ENCODE assay signal across 11 mouse cellular contexts in the genomic region with DNA sequence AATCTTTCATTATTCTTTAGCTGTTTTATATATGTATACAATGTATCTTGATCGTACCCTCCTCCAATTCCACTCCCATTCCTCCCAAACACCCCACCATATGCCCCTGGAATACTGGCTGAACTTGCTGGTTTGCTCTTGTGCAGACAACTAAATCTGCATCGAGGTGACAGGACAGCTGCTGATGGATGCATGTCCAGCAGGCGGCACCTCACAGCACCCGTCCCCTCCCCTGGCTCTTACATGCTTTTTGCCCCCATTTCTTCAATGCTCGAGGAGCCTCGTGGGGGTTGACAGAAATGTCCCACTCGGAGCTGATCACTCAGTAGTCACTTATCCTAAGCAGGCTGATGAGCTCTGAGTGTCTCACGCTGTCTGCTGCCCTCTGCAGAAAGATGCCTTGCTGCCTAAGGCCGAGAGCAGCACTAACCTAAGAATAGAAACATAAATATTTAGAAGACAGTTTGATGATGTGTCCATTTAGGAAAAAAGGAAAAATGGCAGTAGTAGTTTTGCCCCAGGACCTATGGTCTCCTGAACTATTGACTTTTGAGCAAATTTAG. TPM values are rescaled to one million over a fixed set of nuclear protein-coding genes. Genes with fewer than 3 reads are reported as not detected.
A peak's percentile ranks its signal among the peaks of the same experiment; 100 is the strongest.
DNase-seq lines count a peak whose midpoint lies in the region; ATAC-seq and TF ChIP-seq lines count a peak whose summit lies in the region.
"Had no signal": no experiment of that assay in that cellular context is flagged by ENCODE, and none has a peak within 500 bp of the region (broad histone marks: within the 10 kb centered on the region; RNA-seq: fewer than 3 reads in every experiment).

No protein-coding gene starts in this region.

- no peaks in the 10 kb centered on the region for H3K36me3 ChIP-seq in embryonic facial prominence, embryonic 14.5 days (ENCODE audit: control insufficient read depth, insufficient read depth, low read length)
- no peaks in the 10 kb centered on the region for H3K36me3 ChIP-seq in embryonic facial prominence, embryonic 10.5 days (replicated peaks)
- H3K36me3 ChIP-seq in midbrain, postnatal 0 days (ENCODE audit: insufficient read depth, low read length), result no peaks in the 10 kb centered on the region
- H3K36me3 ChIP-seq in midbrain, embryonic 16.5 days (ENCODE audit: control insufficient read depth, insufficient read depth, low read length), result no peaks in the 10 kb centered on the region
- H3K36me3 ChIP-seq in heart, embryonic 15.5 days, result no peaks in the 10 kb centered on the region
- H3K36me3 ChIP-seq in stomach, embryonic 16.5 days (ENCODE audit: control insufficient read depth, insufficient read depth, low read length), result no peaks in the 10 kb centered on the region
- H3K36me3 ChIP-seq: neural tube, embryonic 13.5 days had no signal

- H3K4me3 ChIP-seq in embryonic facial prominence, embryonic 14.5 days (ENCODE audit: low read depth, low read length), result no peak overlapping the region
- H3K4me3 ChIP-seq in embryonic facial prominence, embryonic 10.5 days, result no peak overlapping the region
- H3K4me3 ChIP-seq in midbrain, postnatal 0 days (ENCODE audit: low read depth, low read length), result no peak overlapping the region
- no peak overlapping the region for H3K4me3 ChIP-seq in midbrain, embryonic 16.5 days (ENCODE audit: low read depth, low read length)
- H3K4me3 ChIP-seq in heart, embryonic 15.5 days, result no peak overlapping the region
- no peak overlapping the region for H3K4me3 ChIP-seq in stomach, embryonic 16.5 days (replicated peaks; ENCODE audit: low read length)
- H3K4me3 ChIP-seq: erythroblast, embryonic 14.5 days; neural tube, embryonic 13.5 days had no signal

- H3K9me3 ChIP-seq in embryonic facial prominence, embryonic 14.5 days (ENCODE audit: control insufficient read depth, low read length), result no peaks in the 10 kb centered on the region
- no peaks in the 10 kb centered on the region for H3K9me3 ChIP-seq in embryonic facial prominence, embryonic 10.5 days
- H3K9me3 ChIP-seq in midbrain, postnatal 0 days (ENCODE audit: low read length), result no peaks in the 10 kb centered on the region
- H3K9me3 ChIP-seq in midbrain, embryonic 16.5 days (replicated peaks; ENCODE audit: control insufficient read depth, low read length, poor library complexity, severe bottlenecking), result no peaks in the 10 kb centered on the region
- H3K9me3 ChIP-seq in heart, embryonic 15.5 days (replicated peaks), result no peaks in the 10 kb centered on the region
- H3K9me3 ChIP-seq in stomach, embryonic 16.5 days (replicated peaks; ENCODE audit: control insufficient read depth, low read length), result no peaks in the 10 kb centered on the region
- H3K9me3 ChIP-seq: neural tube, embryonic 13.5 days had no signal

- H3K27me3 ChIP-seq in embryonic facial prominence, embryonic 14.5 days (replicated peaks; ENCODE audit: control insufficient read depth, insufficient read depth, low read length), result no peaks in the 10 kb centered on the region
- H3K27me3 ChIP-seq in embryonic facial prominence, embryonic 10.5 days (replicated peaks; ENCODE audit: low read depth, poor library complexity, severe bottlenecking), result no peaks in the 10 kb centered on the region
- no peaks in the 10 kb centered on the region for H3K27me3 ChIP-seq in midbrain, postnatal 0 days (ENCODE audit: insufficient read depth, low read length)
- H3K27me3 ChIP-seq in midbrain, embryonic 16.5 days (ENCODE audit: control insufficient read depth, insufficient read depth, low read depth, low read length), result no peaks in the 10 kb centered on the region
- H3K27me3 ChIP-seq in heart, embryonic 15.5 days, result no peaks in the 10 kb centered on the region
- H3K27me3 ChIP-seq in stomach, embryonic 16.5 days (ENCODE audit: control insufficient read depth, insufficient read depth, low read length), result no peaks in the 10 kb centered on the region
- H3K27me3 ChIP-seq: neural tube, embryonic 13.5 days had no signal

- H3K4me1 ChIP-seq in embryonic facial prominence, embryonic 14.5 days (ENCODE audit: control insufficient read depth, insufficient read depth, low read length), result no peaks in the 10 kb centered on the region
- peaks cover 1% of the 10 kb centered on the region; the same call in 1 of the 2 replicates for H3K4me1 ChIP-seq in embryonic facial prominence, embryonic 10.5 days
- H3K4me1 ChIP-seq in midbrain, postnatal 0 days (ENCODE audit: insufficient read depth, low read length), result no peaks in the 10 kb centered on the region
- no peaks in the 10 kb centered on the region for H3K4me1 ChIP-seq in midbrain, embryonic 16.5 days (ENCODE audit: control insufficient read depth, insufficient read depth, low read length)
- peaks cover 7% of the 10 kb centered on the region for H3K4me1 ChIP-seq in heart, embryonic 15.5 days (replicated peaks)
- no peaks in the 10 kb centered on the region for H3K4me1 ChIP-seq in stomach, embryonic 16.5 days (ENCODE audit: control insufficient read depth, insufficient read depth, low read length)
- H3K4me1 ChIP-seq: neural tube, embryonic 13.5 days had no signal

- WGBS in embryonic facial prominence, embryonic 14.5 days, result 44% methylated on average over 9 of the region's 9 CpGs
- 49% methylated on average over 9 of the region's 9 CpGs for WGBS in embryonic facial prominence, embryonic 10.5 days
- WGBS in midbrain, postnatal 0 days, result 57% methylated on average over 9 of the region's 9 CpGs
- 47% methylated on average over 9 of the region's 9 CpGs for WGBS in midbrain, embryonic 16.5 days
- 20% methylated on average over 9 of the region's 9 CpGs for WGBS in heart, embryonic 15.5 days
- WGBS in stomach, embryonic 16.5 days, result 27% methylated on average over 9 of the region's 9 CpGs

- no peak for ATAC-seq in embryonic facial prominence, embryonic 14.5 days (ENCODE audit: low read depth)
- ATAC-seq in midbrain, postnatal 0 days (ENCODE audit: low FRiP score), result no peak
- no peak for ATAC-seq in midbrain, embryonic 16.5 days
- ATAC-seq in heart, embryonic 15.5 days (replicated peaks; ENCODE audit: insufficient number of reproducible peaks, insufficient read depth, low FRiP score, low read depth), result no peak
- no peak for ATAC-seq in stomach, embryonic 16.5 days (ENCODE audit: insufficient read depth, low FRiP score)

- peak; percentile 10 for DNase-seq in embryonic facial prominence, embryonic 14.5 days (ENCODE audit: low spot score)
- DNase-seq in embryonic facial prominence, embryonic 10.5 days (ENCODE audit: low spot score), result no peak
- DNase-seq in midbrain, postnatal 0 days (ENCODE audit: low spot score), result peak; percentile 24
- DNase-seq in ovary, postnatal 10 days (ENCODE audit: low spot score), result no peak
- no peak for DNase-seq in ovary, adult 18-20 months (ENCODE audit: low spot score)
- DNase-seq: layer of hippocampus, postnatal 36 days had no signal

- no peak overlapping the region for H3K4me2 ChIP-seq in embryonic facial prominence, embryonic 14.5 days (ENCODE audit: low read depth, low read length)
- H3K4me2 ChIP-seq in midbrain, postnatal 0 days (ENCODE audit: low read depth, low read length, poor library complexity, severe bottlenecking), result no peak overlapping the region
- H3K4me2 ChIP-seq in midbrain, embryonic 16.5 days (ENCODE audit: low read length), result no peak overlapping the region
- H3K4me2 ChIP-seq in heart, embryonic 15.5 days, result peak overlapping the region; percentile 34
- H3K4me2 ChIP-seq in stomach, embryonic 16.5 days (ENCODE audit: low read depth, low read length), result peak overlapping the region; percentile 8; the same call in 1 of the 2 replicates
- H3K4me2 ChIP-seq: neural tube, embryonic 13.5 days had no signal

- H3K9ac ChIP-seq in embryonic facial prominence, embryonic 14.5 days (ENCODE audit: low read depth, low read length), result no peak overlapping the region
- H3K9ac ChIP-seq in midbrain, postnatal 0 days (replicated peaks; ENCODE audit: low read length, poor library complexity, severe bottlenecking), result no peak overlapping the region
- no peak overlapping the region for H3K9ac ChIP-seq in midbrain, embryonic 16.5 days (ENCODE audit: low read depth, low read length)
- no peak overlapping the region for H3K9ac ChIP-seq in heart, embryonic 15.5 days
- no peak overlapping the region for H3K9ac ChIP-seq in stomach, embryonic 16.5 days (ENCODE audit: low read length)
- H3K9ac ChIP-seq: neural tube, embryonic 13.5 days had no signal

- peak; percentile 31 for TF ChIP-seq CTCF in midbrain, postnatal 0 days (IDR thresholded peaks at IDR 0.05)

- H3K27ac ChIP-seq in embryonic facial prominence, embryonic 14.5 days (replicated peaks; ENCODE audit: low read depth, low read length), result no peak overlapping the region
- no peak overlapping the region for H3K27ac ChIP-seq in embryonic facial prominence, embryonic 10.5 days (replicated peaks)
- H3K27ac ChIP-seq in midbrain, postnatal 0 days (ENCODE audit: low read depth, low read length), result no peak overlapping the region
- no peak overlapping the region for H3K27ac ChIP-seq in midbrain, embryonic 16.5 days (ENCODE audit: low read length)
- H3K27ac ChIP-seq in heart, embryonic 15.5 days, result no peak overlapping the region
- no peak overlapping the region for H3K27ac ChIP-seq in stomach, embryonic 16.5 days (ENCODE audit: low read length)
- H3K27ac ChIP-seq: neural tube, embryonic 13.5 days had no signal

RNA-seq across cellular contexts. Expression of gene Dhrs7, which starts 30.3 kb away (rescaled TPM):
- 37.3 and 44.6 TPM in 2 replicates for polyA plus RNA-seq in embryonic facial prominence, embryonic 14.5 days (2014; fragmentation: Nextera tagmentation; extraction: Ambion mirVana)
- polyA plus RNA-seq in embryonic facial prominence, embryonic 10.5 days (2016; fragmentation: Nextera tagmentation; extraction: Ambion mirVana), result 7.6 and 9.3 TPM in 2 replicates
- 10.5 and 12.3 TPM in 2 replicates for total RNA-seq in midbrain, postnatal 0 days (2014; rRNA removed)
- polyA plus RNA-seq in midbrain, postnatal 0 days (2015; fragmentation: Nextera tagmentation; extraction: Ambion mirVana), result 26.3 and 28.5 TPM in 2 replicates
- polyA plus RNA-seq in midbrain, embryonic 16.5 days (2015; fragmentation: Nextera tagmentation; extraction: Ambion mirVana), result 12.3 and 16.6 TPM in 2 replicates
- 74.7 and 82.9 TPM in 2 replicates for polyA plus RNA-seq in heart, embryonic 15.5 days (2015; fragmentation: Nextera tagmentation; extraction: Ambion mirVana)
- polyA plus RNA-seq in stomach, embryonic 16.5 days (2015; fragmentation: Nextera tagmentation; extraction: Ambion mirVana), result 66.2 and 68.3 TPM in 2 replicates
- polyA plus RNA-seq: erythroblast, embryonic 14.5 days had no signal

RNA-seq across cellular contexts. Expression of gene Gm4756, which starts 45.5 kb away (rescaled TPM):
- polyA plus RNA-seq in embryonic facial prominence, embryonic 14.5 days (2014; fragmentation: Nextera tagmentation; extraction: Ambion mirVana), result not detected in 2 replicates
- polyA plus RNA-seq in embryonic facial prominence, embryonic 10.5 days (2016; fragmentation: Nextera tagmentation; extraction: Ambion mirVana), result not detected in 2 replicates
- total RNA-seq in midbrain, postnatal 0 days (2014; rRNA removed), result not detected in 2 replicates
- polyA plus RNA-seq in midbrain, postnatal 0 days (2015; fragmentation: Nextera tagmentation; extraction: Ambion mirVana), result not detected in 2 replicates
- not detected in 2 replicates for polyA plus RNA-seq in midbrain, embryonic 16.5 days (2015; fragmentation: Nextera tagmentation; extraction: Ambion mirVana)
- not detected in 2 replicates for polyA plus RNA-seq in heart, embryonic 15.5 days (2015; fragmentation: Nextera tagmentation; extraction: Ambion mirVana)
- polyA plus RNA-seq in stomach, embryonic 16.5 days (2015; fragmentation: Nextera tagmentation; extraction: Ambion mirVana), result not detected in 2 replicates
- total RNA-seq: layer of hippocampus, postnatal 36 days had no signal
- polyA plus RNA-seq: erythroblast, embryonic 14.5 days; neural tube, embryonic 13.5 days had no signal

Comparison
In these comparisons a context has a peak if more than half of its experiments do, and no peak if none do; other contexts are left out.
1. DNase-seq: peak in embryonic facial prominence, embryonic 14.5 days (single experiment) and midbrain, postnatal 0 days (single experiment); none in embryonic facial prominence, embryonic 10.5 days (single experiment), ovary, postnatal 10 days (single experiment) and ovary, adult 18-20 months (single experiment).
2. H3K4me2 ChIP-seq: peak in heart, embryonic 15.5 days (single experiment) and stomach, embryonic 16.5 days (single experiment); none in embryonic facial prominence, embryonic 14.5 days (single experiment), midbrain, postnatal 0 days (single experiment) and midbrain, embryonic 16.5 days (single experiment).